Mouse (Mus musculus) urinary bladder, adult 2 months (tissue): ENCODE measurements around the gene Ptdss2. TPM values are rescaled to one million over a fixed set of nuclear protein-coding genes. Genes with fewer than 3 reads are reported as not detected.

Experiments
- polyA plus RNA-seq: library from polyadenylated mRNA; depleted of rRNA; stranded (reverse); fragments of >200 nt; gene quantifications from 2 replicates; pipeline ENCODE4 v1.2.3, GENCODE M21; 2012; rRNA removed

Ptdss2 gene
- polyA plus RNA-seq, 1 experiment, result 27.7 TPM

Other genes starting within 250 kb of the Ptdss2 start
- 77.9 and 79.2 TPM in 2 replicates for gene Psmd13, start 240.4 kb upstream of the Ptdss2 start, polyA plus RNA-seq
- 32.4 and 38.5 TPM in 2 replicates for gene Sirt3, start 240.1 kb upstream of the Ptdss2 start, polyA plus RNA-seq
- 3.9 and 4.4 TPM in 2 replicates for gene Cox8b, start 221.9 kb upstream of the Ptdss2 start, polyA plus RNA-seq
- not detected in 2 replicates for gene Nlrp6, start 201.5 kb upstream of the Ptdss2 start, polyA plus RNA-seq
- 41.5 and 49.5 TPM in 2 replicates for gene Pgghg, start 181.0 kb upstream of the Ptdss2 start, polyA plus RNA-seq
- 1.3 and 1.7 TPM in 2 replicates for gene Ifitm5, start 172.1 kb upstream of the Ptdss2 start, polyA plus RNA-seq
- gene Gm45717, start 166.4 kb upstream of the Ptdss2 start, polyA plus RNA-seq, result not detected in 2 replicates
- 860 and 924 TPM in 2 replicates for gene Ifitm2, start 166.4 kb upstream of the Ptdss2 start, polyA plus RNA-seq
- 240 and 346 TPM in 2 replicates for gene Ifitm1, start 155.2 kb upstream of the Ptdss2 start, polyA plus RNA-seq
- gene Ifitm3, start 111.6 kb upstream of the Ptdss2 start, polyA plus RNA-seq, result 596 and 696 TPM in 2 replicates
- 7.5 and 8.8 TPM in 2 replicates for gene Ifitm6, start 104.5 kb upstream of the Ptdss2 start, polyA plus RNA-seq
- not detected in 2 replicates for gene Gm17387, start 93.3 kb upstream of the Ptdss2 start, polyA plus RNA-seq
- gene B4galnt4, start 61.3 kb upstream of the Ptdss2 start, polyA plus RNA-seq, result 0.45 and 0.55 TPM in 2 replicates
- 26.5 and 27.7 TPM in 2 replicates for gene Pkp3, start 44.2 kb upstream of the Ptdss2 start, polyA plus RNA-seq
- gene Sigirr, start 21.8 kb upstream of the Ptdss2 start, polyA plus RNA-seq, result 13.8 and 15.0 TPM in 2 replicates
- 7.5 and 13.7 TPM in 2 replicates for gene Ano9, start 4.6 kb upstream of the Ptdss2 start, polyA plus RNA-seq
- gene Rnh1, start 50.5 kb downstream of the Ptdss2 start, polyA plus RNA-seq, result 126 and 135 TPM in 2 replicates
- gene Hras, start 71.6 kb downstream of the Ptdss2 start, polyA plus RNA-seq, result 114 and 129 TPM in 2 replicates
- gene Lrrc56, start 71.8 kb downstream of the Ptdss2 start, polyA plus RNA-seq, result 5.2 and 5.8 TPM in 2 replicates
- 8.4 and 11.6 TPM in 2 replicates for gene Lmntd2, start 91.7 kb downstream of the Ptdss2 start, polyA plus RNA-seq
- gene Rassf7, start 93.5 kb downstream of the Ptdss2 start, polyA plus RNA-seq, result 97.6 and 157 TPM in 2 replicates
- gene Phrf1, start 106.4 kb downstream of the Ptdss2 start, polyA plus RNA-seq, result 16.4 and 30.4 TPM in 2 replicates
- gene Irf7, start 144.1 kb downstream of the Ptdss2 start, polyA plus RNA-seq, result 21.2 and 23.3 TPM in 2 replicates
- 0.07 TPM in 1 of 2 replicates, not detected in the other for gene Cdhr5, start 154.4 kb downstream of the Ptdss2 start, polyA plus RNA-seq
- 0.41 and 1.3 TPM in 2 replicates for gene Sct, start 156.8 kb downstream of the Ptdss2 start, polyA plus RNA-seq
- gene Drd4, start 169.6 kb downstream of the Ptdss2 start, polyA plus RNA-seq, result 0.06 and 0.21 TPM in 2 replicates
- 14.6 and 22.8 TPM in 2 replicates for gene Deaf1, start 205.3 kb downstream of the Ptdss2 start, polyA plus RNA-seq
- gene Tmem80, start 205.4 kb downstream of the Ptdss2 start, polyA plus RNA-seq, result 34.1 and 42.5 TPM in 2 replicates
- 79.7 and 109 TPM in 2 replicates for gene Eps8l2, start 216.5 kb downstream of the Ptdss2 start, polyA plus RNA-seq